Mouse (Mus musculus): ENCODE data around the gene Ddx46.
"Not testable (repeated sequence)": the region's sequence is repeated elsewhere in the genome, so short reads cannot be mapped to it uniquely, and the experiment has no call there.

Ddx46 gene

DNA sequence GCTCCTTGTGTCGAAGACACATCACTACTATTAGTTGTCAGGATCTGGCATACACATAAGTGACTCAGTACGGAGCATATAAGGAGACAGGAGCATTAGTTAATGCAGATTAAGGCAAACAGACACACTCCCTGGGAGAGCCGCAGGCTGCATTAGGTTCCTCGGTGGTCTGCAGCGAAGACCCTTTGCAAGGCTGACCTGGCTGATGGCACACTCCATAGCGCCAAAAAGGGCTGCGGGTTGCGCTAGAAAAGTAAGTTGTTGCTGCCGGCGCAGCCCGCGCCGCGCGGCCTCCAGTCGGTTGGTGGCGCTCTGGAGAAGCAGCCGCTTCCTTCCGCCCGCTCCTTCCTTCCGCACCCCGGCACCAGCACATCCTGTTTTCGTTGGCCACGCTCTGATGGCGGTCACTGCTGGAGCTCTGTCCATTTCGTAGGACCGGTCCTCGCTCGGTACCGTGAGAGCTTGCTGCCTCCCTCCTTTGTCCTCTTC, at the start of gene Ddx46:
Gene Ddx46, plus strand, starts transcription at position 389 of the 489 bp plus-strand sequence.
- DNase-seq (ENCODE audit: low spot score), result peak; percentile 89

DNA sequence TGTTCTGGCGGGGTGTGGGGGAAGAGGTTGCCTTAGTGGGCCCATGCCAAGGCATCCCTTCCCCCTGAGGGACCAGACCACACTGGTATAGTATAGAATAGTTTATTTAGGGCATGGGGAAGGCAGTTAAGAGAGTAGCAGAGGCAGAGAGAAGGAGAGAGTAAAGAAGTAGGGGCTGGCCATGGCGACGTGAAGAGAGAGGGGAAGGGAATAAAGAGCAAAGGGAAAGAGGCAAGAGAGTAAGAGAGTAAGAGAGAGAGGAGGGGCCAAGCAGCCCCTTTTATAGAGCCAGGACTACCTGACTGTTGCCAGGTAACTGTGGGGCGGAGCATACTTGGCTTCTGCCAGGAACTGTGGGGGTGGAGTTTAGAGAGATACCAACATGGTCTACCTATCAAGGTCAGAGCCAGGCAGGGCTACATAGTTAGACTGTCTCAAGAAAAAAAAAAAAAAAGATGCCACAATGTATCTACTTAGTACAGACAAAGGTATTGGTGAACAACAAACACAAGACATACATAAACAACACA, 42.8 kb upstream of the Ddx46 start:
- no peak for DNase-seq (ENCODE audit: low spot score)

DNA sequence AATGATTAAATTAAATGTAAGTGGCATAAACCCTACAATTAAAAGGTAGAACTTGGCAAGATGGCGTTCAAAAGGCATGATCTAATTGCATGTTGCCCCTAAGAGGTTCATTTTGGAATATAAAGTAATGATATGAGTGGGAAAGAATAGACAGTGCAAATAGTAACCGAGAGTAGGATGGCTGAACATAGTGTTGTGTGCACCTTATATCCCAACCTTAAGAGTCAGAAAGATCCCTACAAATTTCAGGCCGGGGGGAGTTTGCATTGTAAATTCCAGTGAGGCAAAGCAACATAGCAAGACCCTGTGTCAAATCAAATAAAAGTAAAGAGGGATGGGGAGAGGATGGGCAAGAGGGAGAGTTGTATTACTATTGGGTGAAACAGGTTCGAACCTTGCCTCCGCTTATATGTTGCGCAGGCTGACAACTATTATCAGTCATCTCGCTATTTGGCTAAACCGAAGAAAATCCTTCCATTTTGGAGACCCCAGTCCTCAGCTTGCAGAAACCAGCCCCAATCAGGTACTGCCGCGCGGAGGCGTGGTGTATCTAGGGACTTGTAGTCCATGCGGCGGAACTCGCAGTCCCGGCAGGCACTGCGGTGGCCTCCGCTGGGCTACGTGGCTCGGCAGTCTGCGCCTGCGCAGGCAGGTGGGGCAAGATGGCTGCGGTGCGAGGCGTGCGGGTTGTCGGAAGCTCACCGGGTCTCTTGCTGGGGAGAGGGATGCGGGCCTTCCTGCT, 42.1 kb upstream of the Ddx46 start:
- DNase-seq (ENCODE audit: low spot score), result peak; percentile 98

DNA sequence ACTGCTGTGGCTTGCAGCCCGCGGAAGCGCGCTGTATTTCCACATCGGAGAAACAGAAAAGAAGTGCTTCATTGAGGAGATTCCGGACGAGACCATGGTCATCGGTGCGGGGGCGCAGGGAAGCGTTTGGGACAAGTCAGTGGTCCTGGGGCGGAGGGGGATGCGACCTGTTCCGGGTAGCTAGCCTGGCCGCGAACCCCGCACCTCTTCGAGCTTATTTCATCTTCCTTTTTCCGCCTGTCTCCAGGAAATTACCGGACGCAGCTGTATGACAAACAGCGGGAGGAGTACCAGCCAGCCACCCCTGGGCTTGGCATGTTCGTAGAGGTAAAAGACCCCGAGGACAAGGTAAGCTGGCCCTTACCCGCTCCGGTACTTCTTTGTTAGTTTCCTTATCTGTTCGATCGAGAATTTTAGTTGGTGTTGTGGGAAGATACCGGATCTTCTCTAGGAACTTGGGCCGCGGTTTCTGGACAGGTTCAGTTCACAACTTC, 41.5 kb upstream of the Ddx46 start:
- DNase-seq (ENCODE audit: low spot score), result no peak

DNA sequence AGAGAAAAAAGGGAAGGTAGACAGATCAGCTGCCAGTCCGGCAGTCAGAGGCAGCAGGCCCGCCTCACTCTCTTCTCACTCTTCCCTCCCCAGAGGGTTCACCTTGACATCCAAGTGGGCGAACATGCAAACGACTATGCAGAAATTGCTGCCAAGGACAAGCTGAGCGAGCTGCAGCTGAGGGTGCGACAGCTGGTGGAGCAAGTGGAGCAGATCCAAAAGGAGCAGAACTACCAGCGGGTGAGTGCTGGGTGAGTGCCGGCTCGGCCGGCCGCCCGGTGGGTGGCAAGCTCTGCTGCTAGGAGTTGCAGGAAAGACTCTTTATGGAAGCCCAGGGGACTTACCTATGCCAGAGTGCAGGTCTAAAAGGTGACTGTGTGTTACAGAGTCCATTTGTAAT, 39.5 kb upstream of the Ddx46 start:
- DNase-seq (ENCODE audit: low spot score), result no peak

DNA sequence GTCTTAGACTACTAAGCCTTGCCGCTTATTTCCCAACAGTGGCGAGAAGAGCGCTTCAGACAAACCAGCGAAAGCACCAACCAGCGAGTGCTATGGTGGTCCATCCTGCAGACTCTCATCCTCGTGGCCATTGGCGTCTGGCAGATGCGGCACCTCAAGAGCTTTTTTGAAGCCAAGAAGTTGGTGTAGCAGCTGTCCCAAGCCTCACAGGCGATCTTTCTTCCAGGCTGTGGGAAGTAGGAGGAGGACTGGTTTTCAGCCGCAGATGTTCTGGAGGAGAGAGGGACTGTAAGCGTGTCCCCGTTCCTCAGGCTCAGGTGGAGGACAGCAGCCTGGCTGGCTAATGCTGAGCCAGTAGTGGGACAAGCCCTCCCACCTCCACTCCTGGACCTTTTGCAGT, 38.0 kb upstream of the Ddx46 start:
- DNase-seq (ENCODE audit: low spot score), result no peak

DNA sequence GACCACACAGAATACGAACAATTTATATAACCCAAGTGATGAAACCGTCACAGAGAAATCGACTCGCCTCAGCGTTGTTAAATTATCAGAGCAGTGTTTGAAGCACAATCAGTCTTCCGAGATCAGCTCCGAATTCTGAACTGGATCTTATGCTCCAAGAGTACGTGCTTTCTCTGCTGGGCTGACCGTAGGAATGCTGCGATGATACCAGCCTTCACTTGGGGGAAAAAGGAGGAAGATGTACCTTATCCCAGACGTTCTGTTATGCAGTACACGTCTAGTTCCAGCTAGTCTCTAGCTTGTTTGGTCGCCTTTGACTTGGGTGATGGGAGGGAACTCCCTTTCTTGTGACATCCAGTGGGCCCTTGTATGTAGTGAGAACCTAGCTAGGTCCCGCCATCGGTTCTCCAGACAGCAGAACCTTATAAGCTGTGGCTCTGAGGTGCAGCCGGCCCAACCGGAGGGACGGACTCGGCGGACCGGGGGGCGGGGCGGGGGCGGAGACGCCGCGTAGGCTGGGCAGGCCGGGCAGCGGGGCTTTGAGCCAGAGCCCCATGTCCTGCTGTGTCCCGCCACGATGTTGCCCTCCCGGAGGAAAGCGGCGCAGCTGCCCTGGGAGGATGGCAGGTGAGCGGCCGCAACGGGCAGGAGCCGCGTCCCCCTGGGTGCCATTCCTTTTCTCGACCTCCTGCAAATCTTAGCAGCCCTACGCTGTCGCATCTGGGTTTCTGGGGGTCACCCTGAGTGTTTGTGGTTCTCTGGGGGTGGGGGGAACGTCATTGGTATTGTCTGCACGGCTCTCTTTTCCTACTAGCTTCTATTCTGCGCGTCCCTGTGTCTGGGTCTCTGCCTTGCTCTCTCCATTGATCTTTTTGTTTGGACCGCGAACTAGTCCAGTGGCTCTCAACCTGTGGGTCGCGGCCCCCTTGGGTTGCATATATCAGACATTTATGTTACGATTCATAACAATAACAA, 35.0 kb upstream of the Ddx46 start, which contains the start of gene B4galt7:
Gene B4galt7, plus strand, starts transcription at position 331 of the 975 bp plus-strand sequence.
- DNase-seq (ENCODE audit: low spot score), result peak; percentile 72

DNA sequence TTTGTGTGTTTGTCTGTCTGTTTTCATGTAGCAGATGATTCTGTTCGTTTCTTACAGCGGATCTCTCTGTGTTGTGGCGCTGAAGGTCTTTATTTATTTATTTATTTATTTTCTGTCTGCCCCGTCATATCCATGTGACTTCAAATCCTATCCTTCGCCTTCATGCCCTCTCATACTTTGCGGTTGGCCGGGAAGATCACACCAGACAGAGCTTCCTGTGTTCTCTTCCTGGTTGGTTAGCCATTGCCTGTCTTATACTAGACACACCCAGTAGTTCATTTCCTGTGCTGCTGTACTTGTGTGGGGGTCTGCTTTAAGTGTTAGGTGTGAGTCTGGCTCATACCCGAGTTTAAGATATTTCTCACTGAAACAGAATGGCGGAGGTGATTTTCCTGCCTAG, 34.2 kb upstream of the Ddx46 start:
- DNase-seq (ENCODE audit: low spot score), result peak; percentile 66

DNA sequence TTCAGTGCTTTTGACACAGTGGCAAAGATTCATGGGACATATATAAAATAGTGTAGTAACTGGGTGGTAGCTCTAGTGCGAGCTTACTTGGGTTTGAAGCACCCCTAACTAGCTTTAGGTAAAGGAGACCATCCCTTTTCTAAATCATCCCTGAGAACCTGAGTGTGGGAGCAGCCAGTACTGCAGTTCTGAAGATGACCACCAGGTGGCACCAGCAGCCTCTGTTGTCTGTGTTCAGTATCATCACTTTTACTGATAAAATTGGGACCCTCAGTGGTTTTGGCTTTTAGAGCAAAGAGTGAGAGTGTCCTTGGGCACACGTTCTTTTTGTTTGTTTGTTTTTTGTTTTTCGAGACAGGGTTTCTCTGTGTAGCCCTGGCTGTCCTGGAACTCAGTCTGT, 33.2 kb upstream of the Ddx46 start:
- DNase-seq (ENCODE audit: low spot score), result peak; percentile 76

DNA sequence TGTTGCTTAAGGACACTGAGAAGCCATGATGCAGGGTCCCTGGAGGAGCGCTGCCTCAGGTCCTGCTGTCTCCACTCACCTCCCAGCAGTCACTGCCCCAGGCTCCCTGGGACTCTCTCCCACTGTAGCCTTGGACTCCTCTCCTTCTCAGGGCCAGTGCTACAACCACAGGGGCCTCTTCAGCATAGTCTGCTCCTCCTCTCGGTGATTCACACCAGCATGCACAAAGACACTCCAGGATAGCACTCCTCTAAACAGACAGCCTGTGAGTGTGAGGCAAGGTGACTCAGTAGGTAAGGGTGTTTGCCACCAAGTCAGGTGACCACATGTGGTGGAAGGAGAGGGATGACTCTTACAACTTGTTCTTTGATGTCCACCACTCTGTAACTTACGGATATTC, 30.2 kb upstream of the Ddx46 start:
- DNase-seq (ENCODE audit: low spot score), result no peak

DNA sequence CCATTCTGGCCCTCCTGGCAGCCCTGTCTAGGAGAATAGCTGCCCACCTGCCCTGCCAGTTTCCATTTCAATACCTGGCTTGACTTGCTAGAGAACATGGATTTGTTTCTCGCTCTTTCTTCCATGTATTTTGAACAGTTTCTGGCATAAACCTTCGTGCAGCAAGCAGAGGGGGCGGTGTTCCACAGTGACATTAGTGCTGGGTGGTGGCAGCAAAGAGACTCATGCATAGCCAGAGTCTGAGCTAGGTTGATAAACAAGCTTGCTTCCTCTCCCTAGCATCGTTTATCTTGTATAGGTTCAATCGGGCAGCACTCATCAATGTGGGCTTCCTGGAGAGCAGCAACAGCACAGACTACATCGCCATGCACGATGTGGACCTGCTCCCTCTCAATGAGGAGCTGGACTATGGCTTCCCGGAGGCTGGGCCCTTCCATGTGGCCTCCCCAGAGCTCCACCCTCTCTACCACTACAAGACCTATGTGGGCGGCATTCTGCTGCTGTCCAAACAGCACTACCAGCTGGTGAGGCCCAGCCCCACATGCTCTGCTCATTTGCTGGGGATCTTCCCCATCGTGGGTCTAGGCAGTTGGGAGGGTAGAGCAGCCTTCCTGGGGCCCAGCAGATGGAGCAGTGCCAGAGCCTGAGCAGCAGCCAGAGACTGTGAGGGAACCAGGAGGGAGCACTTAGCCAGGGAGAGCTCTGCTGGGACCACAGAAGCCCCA, 27.8 kb upstream of the Ddx46 start:
- no peak for DNase-seq (ENCODE audit: low spot score)

DNA sequence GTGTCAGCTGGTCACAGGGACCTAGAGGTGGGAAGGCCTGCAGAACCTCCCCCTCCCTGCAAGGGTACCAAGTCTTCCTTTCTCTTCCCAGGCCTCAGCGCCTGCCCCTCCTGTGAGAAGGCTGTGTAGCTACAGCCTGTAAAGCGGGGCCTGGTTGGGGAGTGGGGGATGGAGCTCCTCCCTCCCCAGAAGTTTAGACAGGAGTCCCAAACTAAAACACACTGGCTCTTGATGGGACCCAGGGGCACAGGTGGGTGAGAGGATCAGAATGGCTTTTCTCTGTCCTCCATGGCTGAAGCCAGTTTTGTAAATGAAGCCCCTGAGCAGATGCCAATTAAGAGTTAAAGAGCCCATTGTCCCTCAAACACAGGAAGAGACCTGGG, 27.2 kb upstream of the Ddx46 start:
- DNase-seq (ENCODE audit: low spot score), result no peak

DNA sequence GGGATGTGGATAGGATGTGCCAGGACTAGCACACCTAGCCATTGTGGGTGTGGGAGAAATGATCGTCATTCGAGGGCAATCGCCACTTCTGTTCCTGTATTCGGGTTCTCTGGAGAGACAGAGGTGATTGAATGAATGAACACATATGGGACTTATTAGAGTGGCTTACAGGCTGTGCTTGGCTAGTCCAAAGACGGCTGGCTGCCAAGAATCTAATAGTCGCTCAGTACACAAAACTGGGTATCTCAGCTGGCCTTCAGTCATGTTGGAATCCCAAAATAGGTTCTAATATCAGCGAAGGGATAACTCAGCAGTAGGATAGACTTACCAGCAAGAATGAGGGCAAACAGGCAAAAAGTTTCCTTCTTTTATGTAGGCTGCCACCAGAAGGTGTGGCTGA, 22.8 kb upstream of the Ddx46 start:
- no peak for DNase-seq (ENCODE audit: low spot score)

DNA sequence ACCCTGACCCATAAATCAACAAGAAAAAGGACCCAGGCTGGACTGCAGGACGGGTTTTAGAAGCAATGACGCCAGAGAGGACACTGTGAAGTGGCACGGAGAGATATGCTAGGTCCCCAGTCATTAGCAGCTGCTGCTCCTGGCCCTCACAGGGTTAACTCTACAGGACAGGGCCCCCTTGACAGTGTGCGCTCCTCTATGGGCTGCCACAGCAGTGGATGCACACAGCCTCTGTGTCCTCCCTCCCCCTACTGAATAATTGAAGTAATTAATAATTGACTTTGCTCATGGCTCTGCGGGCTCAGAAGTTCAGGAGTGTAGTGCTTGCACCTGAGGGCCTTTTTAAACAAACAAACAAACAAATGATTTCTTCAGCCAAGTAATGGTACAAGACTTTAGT, 21.4 kb upstream of the Ddx46 start:
- DNase-seq (ENCODE audit: low spot score), result no peak

DNA sequence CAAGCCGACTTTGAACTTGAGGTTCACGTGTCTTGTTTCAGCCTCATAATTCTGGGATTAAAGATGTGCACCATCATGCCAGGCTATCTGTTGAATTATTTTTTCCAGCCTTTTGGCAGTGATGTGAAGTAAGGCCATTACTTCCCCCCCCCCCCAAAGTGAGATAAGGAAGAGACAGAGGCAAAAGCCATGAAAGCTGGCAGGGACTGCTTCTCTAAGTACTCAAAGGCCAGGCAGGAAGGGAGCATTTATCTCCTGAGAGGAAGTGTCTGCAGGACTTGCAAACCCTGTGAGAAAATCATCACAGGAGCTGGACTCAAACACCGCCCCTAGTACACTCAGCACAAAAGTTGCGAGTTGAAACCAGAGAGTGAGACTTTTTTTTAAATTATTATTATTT, 15.5 kb upstream of the Ddx46 start:
- DNase-seq (ENCODE audit: low spot score), result no peak

DNA sequence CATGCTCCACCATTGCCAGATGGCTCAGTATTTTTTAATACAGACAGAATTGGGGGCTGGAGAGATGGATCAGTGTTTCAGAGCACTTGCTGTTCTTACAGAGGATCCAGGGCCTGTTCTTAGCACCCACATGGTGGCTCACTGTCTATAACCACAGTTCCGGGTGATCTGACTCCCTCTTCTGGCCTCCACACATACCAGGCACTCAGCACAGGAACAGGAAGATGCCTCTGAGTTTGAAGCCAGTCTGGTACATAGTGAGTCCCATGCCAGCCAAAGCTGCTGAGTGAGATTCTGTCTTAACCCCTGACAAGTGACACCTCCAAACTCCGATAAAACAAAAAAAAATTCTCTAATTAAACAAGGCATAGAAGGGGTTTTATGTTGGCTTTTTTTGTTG, 14.6 kb upstream of the Ddx46 start:
- DNase-seq (ENCODE audit: low spot score), result no peak

DNA sequence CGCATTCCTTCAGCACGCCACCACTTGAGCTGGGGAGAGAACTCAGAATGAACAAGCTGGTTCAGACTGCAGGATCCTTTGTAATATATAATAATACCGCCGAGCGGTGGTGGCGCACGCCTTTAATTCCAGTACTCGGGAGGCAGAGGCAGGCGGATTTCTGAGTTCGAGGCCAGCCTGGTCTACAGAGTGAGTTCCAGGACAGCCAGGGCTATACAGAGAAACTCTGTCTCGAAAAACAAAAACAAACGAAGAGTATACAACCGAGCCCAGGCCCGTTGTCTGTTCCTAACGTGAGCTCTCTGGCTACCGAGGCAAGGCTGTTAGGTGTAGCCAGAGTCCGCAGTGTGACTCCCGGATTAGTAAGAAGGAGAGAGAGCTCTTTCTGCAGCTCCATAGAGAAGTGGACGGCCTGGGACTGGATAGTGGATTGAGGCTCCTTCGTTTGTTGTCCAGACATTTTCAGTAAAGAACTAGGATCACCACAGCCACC, 12.6 kb upstream of the Ddx46 start:
- DNase-seq (ENCODE audit: low spot score), result not testable (repeated sequence)

DNA sequence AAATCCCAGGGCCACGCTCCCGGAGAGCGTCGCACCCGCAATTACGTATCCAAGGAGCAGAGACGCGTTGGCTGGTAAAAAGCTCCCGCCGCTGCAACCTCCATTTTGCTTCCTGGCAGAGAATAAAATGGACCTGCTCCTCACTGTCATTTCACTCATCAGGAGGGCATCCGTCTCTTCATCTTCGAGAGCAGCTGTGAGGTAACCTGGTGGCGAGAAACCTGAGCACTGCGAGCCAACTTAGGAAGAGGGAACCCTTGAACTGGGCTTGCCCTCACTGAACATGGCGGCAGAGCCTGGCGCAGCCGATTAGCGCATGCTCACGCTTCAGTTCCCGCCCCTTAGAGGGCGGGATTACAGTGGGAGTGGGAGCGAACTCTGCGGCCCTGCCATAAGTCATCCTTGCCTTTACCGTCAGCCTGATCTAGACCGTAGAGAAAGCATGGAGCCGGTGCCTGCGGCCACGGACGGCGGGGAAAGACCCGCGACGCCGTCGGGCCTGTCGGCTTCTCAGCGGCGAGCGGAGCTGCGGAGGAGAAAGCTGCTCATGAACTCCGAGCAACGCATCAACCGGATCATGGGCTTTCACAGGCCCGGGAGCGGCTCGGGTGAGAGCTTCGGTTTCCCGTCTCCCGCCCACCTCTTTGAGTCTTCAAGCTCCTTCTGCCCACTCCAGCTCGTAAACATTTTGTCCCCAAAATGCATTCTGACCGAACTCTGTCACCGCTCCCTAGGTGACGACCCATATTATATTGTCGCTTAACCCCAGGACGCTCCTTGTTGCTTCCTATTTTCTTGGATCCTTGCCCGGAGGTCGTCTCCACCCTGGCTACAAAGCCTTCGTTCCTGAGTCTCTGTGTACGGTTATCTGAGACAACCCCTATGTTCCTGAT, 11.9 kb upstream of the Ddx46 start, which contains the start of gene Caml:
Gene Caml, plus strand, starts transcription at position 357 of the 893 bp plus-strand sequence.
- DNase-seq (ENCODE audit: low spot score), result peak; percentile 86

DNA sequence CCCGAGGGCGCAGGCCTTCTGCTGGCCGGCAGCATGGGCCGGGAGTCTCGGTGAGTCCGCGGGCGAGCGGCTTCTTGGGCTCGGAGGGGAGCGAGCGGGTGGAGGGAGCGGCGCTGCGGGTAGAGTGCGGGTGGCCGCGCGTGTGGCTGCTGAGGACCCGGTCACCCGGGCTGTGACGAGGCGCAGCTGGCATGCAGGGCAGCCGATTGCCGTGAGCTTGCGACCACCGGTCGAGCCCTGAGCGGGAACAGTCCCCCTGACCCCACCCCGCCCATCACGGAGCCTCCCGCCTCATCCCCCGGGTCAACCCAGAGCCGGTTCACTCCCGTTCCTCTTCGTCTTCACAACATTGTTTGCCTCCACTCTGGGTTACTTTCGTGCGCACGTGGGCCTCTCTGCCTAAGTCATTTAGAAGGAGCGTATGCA, 332 bp downstream of the Ddx46 start:
- DNase-seq (ENCODE audit: low spot score), result no peak

DNA sequence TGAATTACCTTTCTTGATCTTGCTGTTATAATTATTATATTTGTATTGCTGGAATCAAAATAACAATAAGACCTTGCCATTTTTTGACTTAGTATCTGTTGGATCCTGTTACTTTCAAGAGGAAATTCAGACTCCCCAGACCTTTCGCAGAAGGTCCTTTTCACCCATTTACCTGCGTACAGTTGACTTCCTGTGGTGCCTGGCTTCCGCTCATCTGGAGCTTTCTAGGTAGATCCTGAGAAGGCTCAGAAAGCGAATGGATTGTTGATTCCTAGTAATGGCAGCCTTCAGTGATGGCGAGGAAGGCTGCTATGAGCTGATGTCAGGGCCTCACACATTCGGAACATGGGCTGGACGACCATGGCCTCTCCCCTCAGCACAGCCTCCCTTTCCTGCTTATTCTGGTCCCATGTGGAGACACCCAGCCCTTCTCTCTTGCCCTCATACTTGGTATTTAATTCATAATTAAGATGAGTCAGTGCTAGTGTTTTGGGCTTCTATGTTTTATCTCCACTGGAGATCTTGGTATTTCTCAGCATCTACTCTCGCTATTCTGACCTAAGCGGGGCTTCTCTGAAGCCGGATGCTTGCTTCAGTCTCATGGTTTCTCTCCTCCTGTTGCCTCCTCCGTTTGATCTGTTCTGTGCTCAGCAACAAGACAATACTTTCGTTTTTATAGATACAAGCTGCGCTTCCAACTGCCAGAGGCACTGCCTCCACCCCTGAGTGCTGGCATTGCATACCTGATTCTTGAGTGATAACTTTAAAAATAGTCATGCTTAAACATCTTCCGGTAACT, 1.6 kb downstream of the Ddx46 start:
- DNase-seq (ENCODE audit: low spot score), result peak; percentile 52
